33 mouse cellular contexts compared by ENCODE assay signal in the genomic region with DNA sequence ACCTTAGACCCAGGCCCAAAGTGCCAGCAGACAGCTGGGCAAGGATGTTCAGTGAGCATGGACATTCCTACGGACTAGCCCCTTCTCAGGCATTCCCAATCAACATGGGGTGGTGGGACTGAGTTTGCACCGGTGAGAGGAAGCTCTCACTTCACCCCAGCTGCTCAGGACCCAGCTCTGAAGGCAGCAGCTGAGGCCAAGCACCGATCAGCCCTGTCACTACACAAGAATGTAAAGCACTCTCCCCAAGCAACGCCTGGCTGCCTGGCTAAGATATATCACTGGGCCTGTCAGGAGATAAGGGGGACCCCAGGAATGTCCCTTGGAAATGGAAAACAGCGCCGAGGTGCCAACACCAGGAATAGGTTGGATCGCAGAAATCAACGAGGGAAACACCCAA. TPM values are rescaled to one million over a fixed set of nuclear protein-coding genes. Genes with fewer than 3 reads are reported as not detected.
DNase-seq lines count a peak whose midpoint lies in the region; ATAC-seq and TF ChIP-seq lines count a peak whose summit lies in the region.
"Had no signal": no experiment of that assay in that cellular context is flagged by ENCODE, and none has a peak within 500 bp of the region (broad histone marks: within the 10 kb centered on the region; RNA-seq: fewer than 3 reads in every experiment).

No protein-coding gene starts in this region.

- intact Hi-C loops in heart, postnatal 36 days (cut with DNase I): no loop called here

- no peaks in the 10 kb centered on the region for H3K9me3 ChIP-seq in heart, embryonic 12.5 days (replicated peaks)
- no peaks in the 10 kb centered on the region for H3K9me3 ChIP-seq in heart, postnatal 0 days (replicated peaks; ENCODE audit: control insufficient read depth, low read length)
- H3K9me3 ChIP-seq: embryonic facial prominence, embryonic 10.5 days; embryonic facial prominence, embryonic 15.5 days; forebrain, embryonic 13.5 days; hindbrain, embryonic 13.5 days; liver, embryonic 15.5 days; midbrain, embryonic 15.5 days; stomach, embryonic 15.5 days had no signal

- peak overlapping the region; percentile 35 for H3K4me2 ChIP-seq in heart, embryonic 12.5 days
- H3K4me2 ChIP-seq in heart, postnatal 0 days (ENCODE audit: low read depth, low read length): no peak overlapping the region
- no peak overlapping the region for H3K4me2 ChIP-seq in myocyte (ENCODE audit: low read depth)
- H3K4me2 ChIP-seq: embryonic facial prominence, embryonic 15.5 days; forebrain, embryonic 13.5 days; hindbrain, embryonic 13.5 days; liver, embryonic 15.5 days; lung, embryonic 14.5 days; midbrain, embryonic 15.5 days; stomach, embryonic 15.5 days had no signal

- no peak for ATAC-seq in heart, embryonic 12.5 days (ENCODE audit: insufficient number of reproducible peaks, low FRiP score)
- ATAC-seq in heart, postnatal 0 days (ENCODE audit: insufficient read depth, low read depth): no peak
- ATAC-seq: forebrain, embryonic 13.5 days; intestine, postnatal 0 days; midbrain, embryonic 15.5 days had no signal

- H3K9ac ChIP-seq in heart, embryonic 12.5 days: peak overlapping the region; percentile 46; the same call in 1 of the 2 replicates
- H3K9ac ChIP-seq in heart, postnatal 0 days (replicated peaks; ENCODE audit: low read depth, low read length): no peak overlapping the region
- H3K9ac ChIP-seq: embryonic facial prominence, embryonic 15.5 days; forebrain, embryonic 13.5 days; hindbrain, embryonic 13.5 days; liver, embryonic 15.5 days; lung, embryonic 14.5 days; midbrain, embryonic 15.5 days; stomach, embryonic 15.5 days had no signal

- TF ChIP-seq CTCF in heart, postnatal 0 days (IDR thresholded peaks at IDR 0.05; ENCODE audit: low read depth): no peak

- no peak overlapping the region for H3K4me3 ChIP-seq in heart, embryonic 12.5 days
- H3K4me3 ChIP-seq in heart, postnatal 0 days (ENCODE audit: low read depth, low read length): no peak overlapping the region
- H3K4me3 ChIP-seq in myocyte: no peak overlapping the region
- H3K4me3 ChIP-seq: embryonic facial prominence, embryonic 10.5 days; embryonic facial prominence, embryonic 15.5 days; forebrain, embryonic 13.5 days; hindbrain, embryonic 13.5 days; liver, embryonic 15.5 days; midbrain, embryonic 15.5 days; stomach, embryonic 15.5 days had no signal

- peaks cover 40% of the 10 kb centered on the region for H3K4me1 ChIP-seq in heart, embryonic 12.5 days (replicated peaks)
- H3K4me1 ChIP-seq in heart, postnatal 0 days (ENCODE audit: control insufficient read depth, insufficient read depth): peaks cover 10% of the 10 kb centered on the region; the same call in 1 of the 2 replicates

- H3K36me3 ChIP-seq in heart, embryonic 12.5 days: peaks cover 57% of the 10 kb centered on the region
- H3K36me3 ChIP-seq in heart, postnatal 0 days (replicated peaks; ENCODE audit: control insufficient read depth, insufficient read depth, low read length): peaks cover 42% of the 10 kb centered on the region
- H3K36me3 ChIP-seq in myocyte (ENCODE audit: control insufficient read depth, insufficient read depth): peaks cover 5% of the 10 kb centered on the region

- TF ChIP-seq POLR2A in myocyte (IDR thresholded peaks at IDR 0.05; ENCODE audit: insufficient read length, low read depth): no peak

- no peaks in the 10 kb centered on the region for H3K79me2 ChIP-seq in myocyte (ENCODE audit: control insufficient read depth, insufficient read depth)

- DNase-seq in heart, adult 8-10 months (ENCODE audit: low spot score): no peak
- peak; percentile 12 for DNase-seq in heart, postnatal 0 days (ENCODE audit: low spot score)
- no peak for DNase-seq in heart, postnatal 36 days
- DNase-seq in NIH3T3 (ENCODE audit: low read depth): peak; percentile 54
- DNase-seq in urinary bladder, adult 18-20 months (ENCODE audit: low spot score in 2 of 2): no peak
- DNase-seq: B cell, adult 2 months; cerebellum, adult 2 months; cerebellum, postnatal 14 days; gastrocnemius, postnatal 10 days; kidney, adult 9 months; kidney, postnatal 10 days; lung, embryonic 14.5 days; lung, postnatal 14 days; right cerebral cortex, postnatal 25 days had no signal

- no peak for TF ChIP-seq EP300 in heart, postnatal 0 days (IDR thresholded peaks at IDR 0.05; ENCODE audit: low read depth)

- no peaks in the 10 kb centered on the region for H3K27me3 ChIP-seq in heart, embryonic 12.5 days (replicated peaks)
- H3K27me3 ChIP-seq in heart, postnatal 0 days (ENCODE audit: control insufficient read depth, insufficient read depth, low read length): no peaks in the 10 kb centered on the region
- no peaks in the 10 kb centered on the region for H3K27me3 ChIP-seq in myocyte (ENCODE audit: control insufficient read depth, insufficient read depth, insufficient read length)
- H3K27me3 ChIP-seq: embryonic facial prominence, embryonic 15.5 days; forebrain, embryonic 13.5 days; hindbrain, embryonic 13.5 days; liver, embryonic 15.5 days; midbrain, embryonic 15.5 days; stomach, embryonic 15.5 days had no signal

- H3K27ac ChIP-seq in heart, embryonic 12.5 days (ENCODE audit: poor library complexity, severe bottlenecking): peak overlapping the region; percentile 71
- peak overlapping the region; percentile 36; the same call in 1 of the 2 replicates for H3K27ac ChIP-seq in heart, postnatal 0 days (ENCODE audit: low read depth)
- H3K27ac ChIP-seq: embryonic facial prominence, embryonic 10.5 days; embryonic facial prominence, embryonic 15.5 days; forebrain, embryonic 13.5 days; hindbrain, embryonic 13.5 days; liver, embryonic 15.5 days; midbrain, embryonic 15.5 days; stomach, embryonic 15.5 days had no signal

- WGBS in heart, embryonic 12.5 days: 20% methylated on average over 8 of the region's 8 CpGs
- WGBS in heart, postnatal 0 days: 16% methylated on average over 8 of the region's 8 CpGs

- H3ac ChIP-seq in myocyte (ENCODE audit: control insufficient read depth, insufficient read length): no peak overlapping the region

TF ChIP-seq in myocyte, 11 proteins besides CTCF, POLR2A, EP300 and RAD21:
- TF ChIP-seq E2F4 (IDR thresholded peaks at IDR 0.05; ENCODE audit: insufficient read depth) (no peak), SRF (IDR thresholded peaks at IDR 0.05; ENCODE audit: control insufficient read depth, insufficient read length, low read depth) (no peak), TCF3 (IDR thresholded peaks at IDR 0.05; ENCODE audit: insufficient read length, low read depth) (peak; percentile 60), POLR2AphosphoS2 (IDR thresholded peaks at IDR 0.05; ENCODE audit: insufficient read length, low read depth) (peak; percentile 52), MYOG (IDR thresholded peaks at IDR 0.05; ENCODE audit: control insufficient read depth in 1 of 3, insufficient read depth in 1 of 3, insufficient read length in 2 of 3, low read depth in 2 of 3) (peak; percentile 62 to 97 (median 80)), REST (IDR thresholded peaks at IDR 0.05; ENCODE audit: insufficient read depth, insufficient read length) (no peak), MYOD1 (IDR thresholded peaks at IDR 0.05; ENCODE audit: control insufficient read depth in 1 of 3, insufficient read length in 2 of 3, low read depth in 2 of 3) (peak in 2 of 3 experiments; percentile 61 to 84), TCF12 (IDR thresholded peaks at IDR 0.05; ENCODE audit: insufficient read depth, poor library complexity, severe bottlenecking) (peak; percentile 1), MAX (IDR thresholded peaks at IDR 0.05; ENCODE audit: low read depth) (no peak), CEBPB (IDR thresholded peaks at IDR 0.05; ENCODE audit: insufficient read depth, poor library complexity, severe bottlenecking) (no peak), USF1 (IDR thresholded peaks at IDR 0.05; ENCODE audit: low read depth) (no peak)
TF ChIP-seq in myocyte: peak in this region for 5.

RNA-seq across cellular contexts. Expression of gene Pspn, which starts 1.4 kb away (rescaled TPM):
- 0.55 TPM in 1 of 2 replicates, not detected in the other for polyA plus RNA-seq in heart, embryonic 12.5 days (2016; fragmentation: Nextera tagmentation; extraction: Ambion mirVana)
- not detected for total RNA-seq in heart, adult 8-10 months (2022)
- total RNA-seq in heart, postnatal 0 days (2014; rRNA removed; ENCODE audit: low replicate concordance): not detected in 2 replicates
- 0.27 TPM in 2 replicates for polyA plus RNA-seq in heart, postnatal 0 days (2015; fragmentation: Nextera tagmentation; extraction: Ambion mirVana)
- not detected for total RNA-seq in heart, postnatal 36 days (2021)
- polyA plus RNA-seq in myocyte (2012; fragmentation: generic; extraction: Trizol): 1.1 TPM
- total RNA-seq: G1E; gastrocnemius, postnatal 10 days; left cerebral cortex, postnatal 10 days; liver, adult 2 months; neutrophil, adult 5-6 weeks had no signal
- polyA plus RNA-seq: cerebellum, adult 2 months; cortical plate, adult 2 months; embryonic facial prominence, embryonic 15.5 days; forebrain, embryonic 13.5 days; G1E; gonadal fat pad, adult 2 months; intestine, postnatal 0 days; large intestine, adult 2 months; liver, adult 2 months; liver, embryonic 15.5 days; neural tube, embryonic 11.5 days had no signal

RNA-seq across cellular contexts. Expression of gene Alkbh7, which starts 4.1 kb away (rescaled TPM):
- 48.5 and 52.8 TPM in 2 replicates for polyA plus RNA-seq in heart, embryonic 12.5 days (2016; fragmentation: Nextera tagmentation; extraction: Ambion mirVana)
- 10 to 100 TPM; 68.0 to 76.3 (median 74.3) TPM for total RNA-seq in heart, adult 8-10 months (2022)
- 85.1 and 96.2 TPM in 2 replicates for total RNA-seq in heart, postnatal 0 days (2014; rRNA removed; ENCODE audit: low replicate concordance)
- polyA plus RNA-seq in heart, postnatal 0 days (2015; fragmentation: Nextera tagmentation; extraction: Ambion mirVana): 83.8 and 89.1 TPM in 2 replicates
- total RNA-seq in heart, postnatal 36 days (2021): 10 to 100 TPM; 67.5 to 69.9 TPM
- 61.9 TPM for polyA plus RNA-seq in myocyte (2012; fragmentation: generic; extraction: Trizol)

RNA-seq across cellular contexts. Expression of gene Gtf2f1, which starts 9.9 kb away (rescaled TPM):
- 34.3 and 36.4 TPM in 2 replicates for polyA plus RNA-seq in heart, embryonic 12.5 days (2016; fragmentation: Nextera tagmentation; extraction: Ambion mirVana)
- total RNA-seq in heart, adult 8-10 months (2022): 10 to 100 TPM; 17.7 to 25.1 (median 20.6) TPM
- total RNA-seq in heart, postnatal 0 days (2014; rRNA removed; ENCODE audit: low replicate concordance): 20.7 and 22.9 TPM in 2 replicates
- polyA plus RNA-seq in heart, postnatal 0 days (2015; fragmentation: Nextera tagmentation; extraction: Ambion mirVana): 30.4 and 31.9 TPM in 2 replicates
- total RNA-seq in heart, postnatal 36 days (2021): 10 to 100 TPM; 18.9 to 19.1 TPM
- polyA plus RNA-seq in myocyte (2012; fragmentation: generic; extraction: Trizol): 61.6 TPM

RNA-seq across cellular contexts. Expression of gene Gm17949, which starts 10.0 kb away (rescaled TPM):
- 0.22 and 0.43 TPM in 2 replicates for polyA plus RNA-seq in heart, embryonic 12.5 days (2016; fragmentation: Nextera tagmentation; extraction: Ambion mirVana)
- total RNA-seq in heart, adult 8-10 months (2022): under 1 TPM in 2 of 4 experiments, not detected in 2; 0.37 to 0.60 TPM
- not detected in 2 replicates for total RNA-seq in heart, postnatal 0 days (2014; rRNA removed; ENCODE audit: low replicate concordance)
- 0.19 and 0.45 TPM in 2 replicates for polyA plus RNA-seq in heart, postnatal 0 days (2015; fragmentation: Nextera tagmentation; extraction: Ambion mirVana)
- total RNA-seq in heart, postnatal 36 days (2021): not detected
- polyA plus RNA-seq in myocyte (2012; fragmentation: generic; extraction: Trizol): 0.04 TPM
- total RNA-seq: adrenal gland, postnatal 36 days; gastrocnemius, postnatal 10 days; liver, adult 2 months; neutrophil, adult 5-6 weeks had no signal
- polyA plus RNA-seq: cortical plate, adult 2 months; large intestine, adult 2 months; liver, adult 2 months; neural tube, embryonic 11.5 days had no signal

RNA-seq across cellular contexts. Expression of gene Clpp, which starts 11.1 kb away (rescaled TPM):
- 98.1 and 102 TPM in 2 replicates for polyA plus RNA-seq in heart, embryonic 12.5 days (2016; fragmentation: Nextera tagmentation; extraction: Ambion mirVana)
- 10 to 100 TPM; 77.9 to 82.7 (median 80.2) TPM for total RNA-seq in heart, adult 8-10 months (2022)
- total RNA-seq in heart, postnatal 0 days (2014; rRNA removed; ENCODE audit: low replicate concordance): 116 and 186 TPM in 2 replicates
- polyA plus RNA-seq in heart, postnatal 0 days (2015; fragmentation: Nextera tagmentation; extraction: Ambion mirVana): 119 and 124 TPM in 2 replicates
- total RNA-seq in heart, postnatal 36 days (2021): 10 to 100 TPM; 79.5 to 80.4 TPM
- polyA plus RNA-seq in myocyte (2012; fragmentation: generic; extraction: Trizol): 154 TPM

Comparison
In these comparisons a context has a peak if more than half of its experiments do, and no peak if none do; other contexts are left out.
1. DNase-seq: peak in heart, postnatal 0 days (single experiment) and NIH3T3 (single experiment); none in heart, adult 8-10 months (single experiment), heart, postnatal 36 days (0 of 2) and urinary bladder, adult 18-20 months (0 of 2).